Mouse (Mus musculus) limb, embryonic 12.5 days (tissue): ENCODE results near the gene Nme9. TPM values are rescaled to one million over a fixed set of nuclear protein-coding genes. Genes with fewer than 3 reads are reported as not detected.

Experiments
- ATAC-seq: fragments of 200-750 bp; cut with Nextera tagmentation; 2 replicates; pipeline ENCODE4 v1.8.0; 2017; ENCODE audit warnings: low read depth, moderate TSS enrichment; ENCODE audit not compliant: insufficient number of reproducible peaks, insufficient read depth, low FRiP score, low TSS enrichment
- H3K27ac ChIP-seq: fragments of 300-500 bp; sonication (generic); 2 replicates; pipeline ENCODE4 v1.5.1; 2016; ENCODE audit warnings: mild to moderate bottlenecking, moderate library complexity
- H3K27me3 ChIP-seq: fragments of 300-500 bp; sonication (generic); 2 replicates; pipeline ENCODE4 v1.6.1; 2016; ENCODE audit warnings: mild to moderate bottlenecking, moderate library complexity
- H3K36me3 ChIP-seq: fragments of 300-500 bp; sonication (generic); 2 replicates; pipeline ENCODE4 v1.6.1; 2016; ENCODE audit warnings: mild to moderate bottlenecking, moderate library complexity
- H3K4me1 ChIP-seq: fragments of 300-500 bp; sonication (generic); replicated peaks from 2 replicates; pipeline ENCODE4 v1.6.1; 2016
- H3K4me2 ChIP-seq: fragments of 300-500 bp; sonication (generic); 2 replicates; pipeline ENCODE4 v1.6.1; 2016; ENCODE audit warnings: mild to moderate bottlenecking, moderate library complexity
- H3K4me3 ChIP-seq: fragments of 300-500 bp; sonication (generic); replicated peaks from 2 replicates; pipeline ENCODE4 v1.5.1; 2016; ENCODE audit warnings: mild to moderate bottlenecking
- H3K9ac ChIP-seq: fragments of 300-500 bp; sonication (generic); replicated peaks from 2 replicates; pipeline ENCODE4 v1.6.1; 2016; ENCODE audit warnings: mild to moderate bottlenecking, moderate library complexity
- H3K9me3 ChIP-seq: fragments of 300-500 bp; sonication (generic); 2 replicates; pipeline ENCODE4 v1.6.1; 2016; ENCODE audit warnings: mild to moderate bottlenecking, moderate library complexity
- WGBS: fragments of 180-500 bp; shearing (Covaris S2); methylation state at CpG from one replicate; pipeline ENCODE4 v1.1.7; 2016; 5-methylcytosine and 5-hydroxymethylcytosine counted together
- polyA plus RNA-seq: library from polyadenylated mRNA; unstranded; fragments of >200 nt; fragmentation: Nextera tagmentation; extraction: Ambion mirVana; gene quantifications from 2 replicates; pipeline ENCODE4 v1.2.1, GENCODE M21; 2016

Gene Nme9
- polyA plus RNA-seq, 1 experiment from 2014 or later, result not detected

DNA sequence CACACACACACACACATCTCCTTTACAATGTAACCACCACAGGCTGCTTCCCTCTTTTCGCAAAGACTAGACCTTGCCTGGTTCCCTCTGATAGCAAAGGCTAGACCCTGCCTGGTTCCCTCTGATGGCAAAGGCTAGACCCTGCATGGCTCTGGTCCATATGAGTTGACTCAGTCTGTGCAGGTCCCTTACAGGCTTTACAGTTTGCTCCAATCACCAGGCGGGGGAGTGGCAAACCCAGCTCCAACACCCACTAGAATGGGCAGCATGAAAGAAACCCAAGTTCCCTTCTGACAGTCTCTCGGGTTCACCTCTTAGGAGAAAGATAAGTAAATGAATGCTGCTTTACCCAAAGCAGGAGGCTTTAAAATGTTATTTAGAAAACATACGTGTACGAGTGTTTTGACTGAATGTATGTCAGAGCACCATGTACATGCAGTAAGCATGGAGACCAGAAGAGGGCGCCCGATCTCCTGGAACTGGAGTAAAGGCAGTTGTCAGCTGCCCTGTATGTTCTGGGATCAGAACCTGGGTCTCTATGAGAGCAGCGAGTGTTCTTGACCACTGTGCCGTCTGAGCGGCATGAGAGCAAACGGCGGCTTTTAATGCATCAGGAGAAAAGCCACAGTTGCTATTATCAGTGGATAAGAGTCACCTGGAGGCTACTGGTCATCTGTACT, 7.4 kb downstream of the Nme9 start:
- H3K4me2 ChIP-seq, result no peak overlapping the region
- H3K9me3 ChIP-seq, result no peaks in the 10 kb centered on the region
- no peak overlapping the region for H3K27ac ChIP-seq
- WGBS, result 37% methylated on average over 12 of the region's 12 CpGs
- no peaks in the 10 kb centered on the region for H3K4me1 ChIP-seq
- H3K36me3 ChIP-seq, result no peaks in the 10 kb centered on the region
- no peaks in the 10 kb centered on the region; the same call in 1 of the 2 replicates for H3K27me3 ChIP-seq
- H3K4me3 ChIP-seq, result no peak overlapping the region
- ATAC-seq, result no peak
- H3K9ac ChIP-seq, result no peak overlapping the region

DNA sequence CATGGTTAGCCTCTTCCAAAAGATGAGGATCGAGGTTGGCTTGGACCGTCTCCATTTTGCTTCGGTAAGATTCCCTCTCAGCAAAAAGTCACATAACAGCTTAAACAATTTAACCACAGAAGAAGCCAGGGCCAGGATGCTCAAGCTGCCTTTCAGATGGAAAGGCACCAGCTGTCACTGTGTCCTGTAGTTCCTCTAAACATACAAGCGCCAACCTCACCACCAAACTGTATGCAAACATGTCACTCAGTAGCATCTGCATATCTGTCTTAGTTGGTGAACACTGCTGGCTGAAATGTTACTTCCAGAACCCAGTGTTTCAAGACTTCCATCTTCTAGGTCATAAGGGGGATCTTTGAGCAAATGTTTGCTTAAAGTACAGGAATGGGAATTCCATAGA, 8.5 kb downstream of the Nme9 start:
- Histone ChIP-seq H3K36me3 (no peaks in the 10 kb centered on the region), H3K4me3 (no peak overlapping the region), H3K4me1 (no peaks in the 10 kb centered on the region), H3K9ac (no peak overlapping the region), H3K9me3 (no peaks in the 10 kb centered on the region), H3K27ac (no peak overlapping the region), H3K27me3 (no peaks in the 10 kb centered on the region; the same call in 1 of the 2 replicates), H3K4me2 (no peak overlapping the region)
- WGBS, result 94% methylated on average over 4 of the region's 4 CpGs
- ATAC-seq, result no peak

DNA sequence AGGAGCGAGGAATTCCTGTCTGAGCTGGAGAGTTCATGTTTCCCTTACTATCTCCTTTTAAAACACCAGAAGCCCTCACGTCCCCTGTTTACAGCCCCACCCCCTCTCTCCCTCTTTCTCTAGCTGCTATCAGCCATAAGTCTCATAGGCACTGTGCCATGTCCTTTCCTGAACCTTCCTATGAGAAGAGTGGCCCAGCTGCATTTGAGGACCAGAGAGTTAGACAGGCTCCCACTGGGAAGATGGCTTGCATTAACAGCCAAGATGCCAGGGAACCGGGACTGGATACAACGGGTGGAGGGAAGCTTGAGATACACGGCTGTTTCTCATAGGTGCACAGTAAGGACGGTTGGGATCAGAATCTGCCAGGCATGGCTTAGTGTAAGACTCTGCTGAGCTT, 13.6 kb downstream of the Nme9 start:
- H3K27me3 ChIP-seq, result no peaks in the 10 kb centered on the region; the same call in 1 of the 2 replicates
- 82% methylated on average over 6 of the region's 6 CpGs for WGBS
- no peaks in the 10 kb centered on the region for H3K4me1 ChIP-seq
- H3K4me3 ChIP-seq, result no peak overlapping the region
- H3K27ac ChIP-seq, result no peak overlapping the region
- no peak overlapping the region for H3K9ac ChIP-seq
- H3K9me3 ChIP-seq, result no peaks in the 10 kb centered on the region
- H3K36me3 ChIP-seq, result no peaks in the 10 kb centered on the region
- no peak for ATAC-seq
- H3K4me2 ChIP-seq, result no peak overlapping the region

DNA sequence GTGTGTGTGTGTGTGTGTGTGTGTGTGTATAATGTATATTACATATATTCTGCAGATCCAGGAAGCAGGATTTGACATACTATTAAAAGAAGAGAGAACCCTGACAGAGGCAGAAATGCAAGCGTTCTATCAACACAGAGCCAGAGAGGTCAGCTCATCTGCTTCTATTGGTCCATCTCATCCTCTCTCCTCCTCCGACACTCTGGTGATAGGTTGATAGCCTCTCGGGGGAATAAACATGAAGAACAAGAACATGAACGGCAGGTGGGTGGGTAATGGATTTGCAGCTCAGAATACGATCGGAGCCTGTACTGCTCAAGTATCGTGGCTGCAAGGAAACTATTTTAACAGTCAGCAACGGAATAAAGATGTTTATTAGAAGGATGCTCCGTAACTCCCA, 17.3 kb downstream of the Nme9 start:
- no peaks in the 10 kb centered on the region for H3K9me3 ChIP-seq
- H3K36me3 ChIP-seq, result no peaks in the 10 kb centered on the region
- H3K4me2 ChIP-seq, result no peak overlapping the region
- 80% methylated on average over 9 of the region's 9 CpGs for WGBS
- ATAC-seq, result no peak
- H3K27ac ChIP-seq, result no peak overlapping the region
- H3K27me3 ChIP-seq, result no peaks in the 10 kb centered on the region
- no peak overlapping the region for H3K4me3 ChIP-seq
- H3K9ac ChIP-seq, result no peak overlapping the region
- peaks cover 7% of the 10 kb centered on the region for H3K4me1 ChIP-seq

DNA sequence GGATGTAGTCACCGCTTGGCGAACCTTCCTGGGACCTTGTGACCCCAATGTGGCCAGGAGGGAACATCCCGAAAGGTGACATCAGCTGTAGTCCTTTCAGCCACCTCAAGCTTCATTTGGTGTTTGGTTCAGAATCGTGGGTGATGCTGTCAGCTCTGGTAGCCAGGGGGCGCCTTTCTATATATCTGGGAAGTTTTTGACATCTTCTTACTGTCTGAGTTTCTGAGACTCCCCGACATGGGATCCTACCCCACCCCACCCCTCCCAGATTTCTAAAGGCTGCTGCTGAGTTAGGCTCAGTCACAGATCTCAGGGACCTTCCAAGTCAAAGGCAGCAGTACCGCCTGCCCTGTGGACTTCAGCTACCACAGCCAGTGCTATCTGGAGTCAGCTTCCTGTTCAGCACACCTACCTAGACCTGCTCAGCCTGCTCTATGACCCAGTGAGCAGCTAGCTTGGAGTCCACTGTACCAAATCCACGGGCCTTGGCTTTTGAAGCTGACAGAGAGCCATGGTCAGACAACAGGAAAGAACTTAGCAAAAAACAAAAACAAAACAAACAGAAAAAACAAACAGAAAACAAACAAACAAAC, 18.5 kb downstream of the Nme9 start:
- no peak overlapping the region for H3K4me2 ChIP-seq
- 65% methylated on average over 8 of the region's 8 CpGs for WGBS
- H3K4me1 ChIP-seq, result peaks cover 7% of the 10 kb centered on the region
- no peak for ATAC-seq
- H3K4me3 ChIP-seq, result no peak overlapping the region
- no peaks in the 10 kb centered on the region for H3K9me3 ChIP-seq
- H3K36me3 ChIP-seq, result peaks cover 3% of the 10 kb centered on the region; the same call in 1 of the 2 replicates
- no peak overlapping the region for H3K27ac ChIP-seq
- no peaks in the 10 kb centered on the region for H3K27me3 ChIP-seq
- no peak overlapping the region for H3K9ac ChIP-seq

DNA sequence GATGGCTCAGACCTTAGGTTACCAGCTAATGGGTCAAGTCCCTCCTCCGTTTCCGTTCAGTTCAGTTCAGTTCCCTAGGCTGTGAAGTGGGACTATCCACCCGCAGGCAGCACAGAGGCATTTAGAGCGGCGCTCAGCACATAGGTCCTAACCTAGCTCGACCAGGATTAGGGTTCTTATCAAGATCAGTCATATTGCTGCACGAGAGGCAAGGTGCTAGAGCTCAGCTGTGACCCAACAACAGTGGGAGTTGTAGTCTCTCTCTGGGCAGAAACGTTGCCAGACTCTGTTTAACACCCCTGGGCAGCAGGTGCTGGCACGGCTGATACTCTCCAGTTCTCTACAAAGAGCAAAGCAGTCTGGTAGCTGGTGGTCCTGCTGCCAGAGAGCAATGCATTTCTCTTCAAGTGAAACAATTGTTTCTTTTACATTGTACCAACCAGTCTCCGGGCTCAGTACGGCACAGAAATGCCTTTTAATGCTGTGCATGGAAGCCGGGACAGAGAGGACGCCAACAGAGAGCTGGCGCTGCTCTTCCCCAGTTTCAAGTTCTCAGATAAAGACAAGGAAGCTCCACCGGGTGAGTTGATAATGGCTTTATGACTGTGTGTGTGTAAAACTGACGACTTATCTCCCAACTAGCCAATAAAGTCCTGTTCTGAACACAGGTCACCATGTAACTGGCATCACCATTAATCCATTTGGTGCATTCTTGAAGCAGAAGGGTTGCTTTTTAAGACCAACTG, 19.2 kb downstream of the Nme9 start:
- peaks cover 11% of the 10 kb centered on the region for H3K36me3 ChIP-seq
- H3K27me3 ChIP-seq, result no peaks in the 10 kb centered on the region
- H3K4me1 ChIP-seq, result peaks cover 7% of the 10 kb centered on the region
- 63% methylated on average over 16 of the region's 16 CpGs for WGBS
- no peak overlapping the region for H3K9ac ChIP-seq
- H3K27ac ChIP-seq, result no peak overlapping the region
- no peak overlapping the region for H3K4me2 ChIP-seq
- no peaks in the 10 kb centered on the region for H3K9me3 ChIP-seq
- no peak overlapping the region for H3K4me3 ChIP-seq
- ATAC-seq, result no peak

DNA sequence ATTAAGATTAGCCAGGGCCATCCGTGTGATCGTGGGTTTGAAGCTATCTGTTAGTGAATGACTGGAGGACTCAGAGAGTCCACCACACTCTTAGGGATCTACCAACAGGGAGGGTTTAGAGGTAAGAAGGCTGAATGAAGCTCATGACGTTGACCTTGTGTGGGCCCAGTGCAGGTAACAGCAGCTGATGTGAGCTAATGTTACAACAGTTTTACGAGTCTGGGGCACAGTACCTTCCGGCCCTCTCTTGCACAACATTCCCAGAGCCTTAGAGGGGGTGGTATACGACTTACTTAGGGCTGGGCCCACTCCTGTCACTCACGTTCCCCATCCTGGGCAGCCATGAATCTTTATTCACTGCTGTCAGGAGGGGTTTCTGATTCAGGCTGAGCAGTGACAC, 20.1 kb downstream of the Nme9 start:
- Histone ChIP-seq H3K4me3 (no peak overlapping the region), H3K9ac (no peak overlapping the region), H3K4me2 (no peak overlapping the region), H3K27ac (no peak overlapping the region), H3K27me3 (no peaks in the 10 kb centered on the region), H3K9me3 (no peaks in the 10 kb centered on the region), H3K36me3 (peaks cover 19% of the 10 kb centered on the region), H3K4me1 (peaks cover 7% of the 10 kb centered on the region)
- 43% methylated on average over 7 of the region's 7 CpGs for WGBS
- ATAC-seq, result no peak

GRCm38 (mm10) chr9:99479181-99479711, 28.0 kb downstream of the Nme9 start:
- Histone ChIP-seq H3K36me3 (peaks cover 72% of the 10 kb centered on the region), H3K27ac (no peak overlapping the region)

DNA sequence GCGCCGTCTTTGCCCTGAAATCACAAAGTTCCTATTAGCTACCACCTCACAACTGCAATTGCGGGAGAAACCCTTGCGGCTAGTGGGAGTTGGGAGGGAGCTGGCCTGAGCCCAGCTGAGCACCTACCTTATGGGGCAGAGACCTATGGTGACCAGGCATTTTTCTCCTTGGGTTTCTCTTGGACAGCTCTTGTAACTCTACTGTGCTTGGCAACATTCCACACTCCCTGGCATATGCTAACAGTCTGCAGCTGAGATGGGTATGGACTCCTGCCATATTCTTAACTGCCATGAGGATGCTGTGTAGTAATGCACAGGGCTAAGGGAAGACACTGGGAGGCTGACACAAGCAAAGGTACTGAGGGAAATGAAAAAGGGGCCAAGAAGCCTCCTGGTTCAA, 29.5 kb downstream of the Nme9 start:
- no peak for ATAC-seq
- no peaks in the 10 kb centered on the region for H3K9me3 ChIP-seq
- no peak overlapping the region for H3K4me2 ChIP-seq
- H3K27ac ChIP-seq, result no peak overlapping the region
- H3K36me3 ChIP-seq, result peaks cover 70% of the 10 kb centered on the region
- no peaks in the 10 kb centered on the region for H3K27me3 ChIP-seq
- H3K4me1 ChIP-seq, result no peaks in the 10 kb centered on the region
- H3K4me3 ChIP-seq, result no peak overlapping the region
- 95% methylated on average over 4 of the region's 4 CpGs for WGBS
- H3K9ac ChIP-seq, result no peak overlapping the region

More at GRCm38 (mm10) chr9:99479181-99479711, 28.0 kb downstream of the Nme9 start:
- ATAC-seq, result no peak
- Histone ChIP-seq H3K4me3 (no peak overlapping the region), H3K9ac (no peak overlapping the region), H3K27me3 (no peaks in the 10 kb centered on the region), H3K9me3 (no peaks in the 10 kb centered on the region), H3K4me2 (no peak overlapping the region), H3K4me1 (no peaks in the 10 kb centered on the region)
- 88% methylated on average over 9 of the region's 9 CpGs for WGBS

DNA sequence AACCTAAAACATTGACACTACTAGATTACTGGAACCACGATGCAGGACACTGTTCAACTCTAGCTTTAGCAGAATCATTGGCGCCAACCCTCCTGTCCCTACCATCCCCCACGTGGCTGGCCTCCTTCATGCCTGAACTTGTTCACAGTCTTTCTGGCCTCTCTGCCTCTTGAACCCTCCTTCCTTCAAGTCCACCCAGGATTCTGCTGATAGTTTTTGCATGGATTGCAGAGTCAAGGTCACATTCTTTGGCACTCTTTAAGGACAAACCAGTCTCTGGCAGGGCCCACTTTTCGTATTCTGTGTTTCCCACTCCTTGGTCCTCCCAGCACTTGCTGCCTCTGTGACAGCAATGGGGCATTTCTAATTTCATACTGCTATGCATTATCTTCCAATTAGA, 31.9 kb downstream of the Nme9 start:
- no peaks in the 10 kb centered on the region for H3K9me3 ChIP-seq
- H3K4me1 ChIP-seq, result no peaks in the 10 kb centered on the region
- H3K4me2 ChIP-seq, result no peak overlapping the region
- no peak overlapping the region for H3K4me3 ChIP-seq
- 85% methylated on average over 4 of the region's 4 CpGs for WGBS
- no peak overlapping the region for H3K27ac ChIP-seq
- H3K9ac ChIP-seq, result no peak overlapping the region
- H3K27me3 ChIP-seq, result no peaks in the 10 kb centered on the region
- H3K36me3 ChIP-seq, result peaks cover 85% of the 10 kb centered on the region
- ATAC-seq, result no peak

GRCm38 (mm10) chr9:99484632-99485031, 33.4 kb downstream of the Nme9 start:
- Histone ChIP-seq H3K9me3 (no peaks in the 10 kb centered on the region), H3K4me2 (no peak overlapping the region), H3K4me3 (no peak overlapping the region), H3K9ac (no peak overlapping the region), H3K4me1 (no peaks in the 10 kb centered on the region), H3K27me3 (no peaks in the 10 kb centered on the region), H3K27ac (no peak overlapping the region), H3K36me3 (peaks cover 89% of the 10 kb centered on the region)
- no peak for ATAC-seq
